In the genomic region with DNA sequence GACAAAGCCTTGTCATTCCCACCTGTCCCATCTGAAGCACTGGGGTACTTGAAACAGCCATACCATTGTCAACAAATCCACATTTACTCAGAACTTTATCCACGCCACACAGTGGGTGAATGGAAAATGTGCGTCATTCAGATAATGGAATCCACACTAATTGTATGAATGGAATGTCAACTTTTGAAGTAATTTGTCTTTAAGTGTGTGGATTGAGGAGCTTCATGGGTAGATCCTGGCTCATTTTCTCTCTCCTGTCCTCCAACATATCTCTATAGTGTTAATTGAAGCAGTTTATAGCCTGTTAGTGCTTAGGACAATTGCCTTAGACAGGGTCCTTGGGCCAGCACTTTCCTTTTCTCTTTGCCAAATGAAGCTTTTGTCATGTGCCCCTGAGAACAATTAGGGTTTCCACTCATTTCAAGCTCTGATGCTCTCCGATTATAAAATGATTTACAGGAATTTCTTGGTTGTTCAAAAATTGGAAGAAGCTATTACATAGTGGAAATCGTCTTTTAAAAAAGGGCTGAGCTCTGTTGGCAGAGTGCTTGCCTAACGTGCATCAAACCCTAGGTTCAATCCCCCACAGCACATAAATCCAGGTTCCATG, we compare ENCODE assay signal across 30 mouse cellular contexts.
"Had no signal": no experiment of that assay in that cellular context is flagged by ENCODE, and none has a peak within 500 bp of the region (broad histone marks: within the 10 kb centered on the region; RNA-seq: fewer than 3 reads in every experiment).

No protein-coding gene starts in this region.

- H3K4me1 ChIP-seq: limb, embryonic 12.5 days; limb, embryonic 13.5 days; limb, embryonic 15.5 days; liver, embryonic 12.5 days; liver, embryonic 15.5 days; lung, embryonic 15.5 days; megakaryocyte, embryonic 14.5 days; midbrain, embryonic 10.5 days; midbrain, embryonic 12.5 days; midbrain, embryonic 13.5 days; midbrain, embryonic 15.5 days had no signal

- H3K27ac ChIP-seq: limb, embryonic 12.5 days; limb, embryonic 13.5 days; limb, embryonic 15.5 days; liver, embryonic 12.5 days; liver, embryonic 13.5 days; liver, embryonic 14.5 days; liver, embryonic 15.5 days; lung, embryonic 15.5 days; macrophage; midbrain, embryonic 10.5 days; midbrain, embryonic 12.5 days; midbrain, embryonic 13.5 days; midbrain, embryonic 15.5 days had no signal

- H3K9ac ChIP-seq: limb, embryonic 12.5 days; limb, embryonic 13.5 days; limb, embryonic 15.5 days; liver, embryonic 12.5 days; liver, embryonic 13.5 days; liver, embryonic 14.5 days; liver, embryonic 15.5 days; liver, postnatal 0 days; lung, embryonic 14.5 days; lung, embryonic 15.5 days; midbrain, embryonic 12.5 days; midbrain, embryonic 13.5 days; midbrain, embryonic 15.5 days had no signal

- H3K9me3 ChIP-seq: limb, embryonic 12.5 days; limb, embryonic 13.5 days; limb, embryonic 15.5 days; liver, embryonic 12.5 days; liver, embryonic 13.5 days; liver, embryonic 15.5 days; lung, embryonic 15.5 days; midbrain, embryonic 10.5 days; midbrain, embryonic 12.5 days; midbrain, embryonic 13.5 days; midbrain, embryonic 15.5 days had no signal

- ATAC-seq: liver, postnatal 0 days; lung, postnatal 0 days; midbrain, embryonic 13.5 days; midbrain, embryonic 15.5 days; midbrain, embryonic 16.5 days had no signal

- H3K4me3 ChIP-seq: limb, embryonic 12.5 days; limb, embryonic 13.5 days; limb, embryonic 15.5 days; liver, embryonic 12.5 days; liver, embryonic 13.5 days; liver, embryonic 15.5 days; lung, embryonic 15.5 days; megakaryocyte, embryonic 14.5 days; midbrain, embryonic 10.5 days; midbrain, embryonic 12.5 days; midbrain, embryonic 13.5 days; midbrain, embryonic 15.5 days; myocyte had no signal

- H3K4me2 ChIP-seq: limb, embryonic 12.5 days; limb, embryonic 13.5 days; limb, embryonic 15.5 days; liver, embryonic 11.5 days; liver, embryonic 12.5 days; liver, embryonic 13.5 days; liver, embryonic 15.5 days; lung, embryonic 14.5 days; lung, embryonic 15.5 days; midbrain, embryonic 11.5 days; midbrain, embryonic 12.5 days; midbrain, embryonic 13.5 days; midbrain, embryonic 15.5 days had no signal

- H3K27me3 ChIP-seq: limb, embryonic 12.5 days; limb, embryonic 13.5 days; limb, embryonic 15.5 days; liver, embryonic 12.5 days; liver, embryonic 15.5 days; lung, embryonic 15.5 days; megakaryocyte, embryonic 14.5 days; midbrain, embryonic 12.5 days; midbrain, embryonic 13.5 days; midbrain, embryonic 15.5 days had no signal

- H3K36me3 ChIP-seq: limb, embryonic 12.5 days; limb, embryonic 13.5 days; limb, embryonic 15.5 days; liver, embryonic 12.5 days; liver, embryonic 13.5 days; liver, embryonic 15.5 days; lung, embryonic 15.5 days; midbrain, embryonic 10.5 days; midbrain, embryonic 12.5 days; midbrain, embryonic 13.5 days; midbrain, embryonic 15.5 days had no signal

- DNase-seq: left cerebral cortex, postnatal 4 days; liver; liver, embryonic 13.5 days; liver, postnatal 0 days; lung, adult 18-20 months; lung, adult 2 months; lung, embryonic 14.5 days; lung, postnatal 10 days; lung, postnatal 14 days; lung, postnatal 36 days; lung, postnatal 4 days; midbrain, embryonic 14.5 days had no signal
